Mouse (Mus musculus): ENCODE data around the gene Hba-a1.

GRCm38 (mm10) chr11:32247068-32247467 is 36.2 kb upstream of the Hba-a1 start:
- TF ChIP-seq CTCF (IDR thresholded peaks at IDR 0.05; ENCODE audit: low read depth) (peak; percentile 52), EP300 (optimal IDR thresholded peaks at IDR 0.05) (no peak)

All from stomach, postnatal 0 days (tissue).